Mouse (Mus musculus) heart, adult 9 months (tissue): ENCODE data around the gene Pgf.

ENCODE experiments used
- DNase-seq, 2 experiments: peaks; one replicate each; pipeline ENCODE4 v3.0.0; 2022; ENCODE audit warnings: low spot score in 2 of 2

Gene Pgf

DNA sequence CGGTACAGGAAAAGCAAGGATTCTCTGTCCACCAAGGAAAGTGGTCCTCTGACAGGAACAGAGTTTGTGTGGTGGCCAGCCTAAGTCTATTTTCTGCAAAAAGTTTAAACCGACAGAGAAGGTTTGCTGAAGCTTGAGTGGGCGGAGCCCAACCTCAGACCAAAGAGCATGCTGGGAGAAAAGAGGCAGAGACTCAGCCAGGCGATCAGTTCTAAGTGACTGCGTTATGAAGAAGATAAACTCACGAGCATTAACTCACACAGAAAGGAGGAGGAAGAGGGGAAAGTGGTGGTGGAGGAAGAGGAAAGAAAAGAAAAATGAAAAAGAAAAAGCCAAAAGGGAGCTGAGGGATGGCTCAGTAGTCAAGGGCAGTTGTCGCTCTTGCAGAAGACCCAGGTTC is 12.7 kb upstream of the Pgf start:
- DNase-seq = no peak

DNA sequence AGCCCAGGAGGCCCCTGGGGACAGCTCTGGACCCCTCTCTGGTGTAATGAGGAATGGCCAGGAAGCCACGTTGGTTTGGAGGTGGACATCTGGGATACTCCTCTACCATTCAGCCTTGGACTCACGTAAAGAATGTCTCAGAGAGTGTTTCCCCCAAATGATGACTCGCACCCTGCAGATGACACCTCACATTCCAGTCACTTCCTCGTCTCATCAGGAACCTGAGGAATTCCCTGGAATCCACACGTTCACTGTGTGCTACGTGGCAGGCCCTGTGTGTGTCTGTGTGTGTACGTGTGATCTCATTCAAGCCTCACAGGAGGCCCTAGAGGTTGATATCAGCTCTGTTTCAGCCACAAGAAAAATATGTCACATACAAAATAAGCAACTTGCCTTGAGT is 8.8 kb upstream of the Pgf start:
- no peak for DNase-seq

DNA sequence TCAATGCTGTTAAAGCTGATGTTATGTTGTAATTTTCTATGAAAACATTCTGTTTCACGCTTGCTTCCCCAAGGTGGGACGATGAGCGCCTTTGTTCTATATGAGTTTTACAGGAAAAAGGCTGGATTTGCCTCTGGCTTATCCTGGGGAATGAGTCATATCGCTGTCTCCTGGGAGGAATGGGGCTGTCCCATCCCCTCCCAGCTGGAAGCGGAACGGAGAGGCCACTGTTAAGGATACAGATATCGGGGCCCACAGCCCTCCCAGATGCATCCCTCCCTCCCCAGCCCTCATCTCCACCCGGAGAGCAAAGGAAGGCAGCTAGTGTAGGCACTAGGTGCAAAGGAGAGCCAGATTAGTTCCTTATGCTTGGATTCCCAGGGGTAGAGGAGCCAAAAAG is 8.2 kb upstream of the Pgf start:
- peak; percentile 71 to 74 for DNase-seq

DNA sequence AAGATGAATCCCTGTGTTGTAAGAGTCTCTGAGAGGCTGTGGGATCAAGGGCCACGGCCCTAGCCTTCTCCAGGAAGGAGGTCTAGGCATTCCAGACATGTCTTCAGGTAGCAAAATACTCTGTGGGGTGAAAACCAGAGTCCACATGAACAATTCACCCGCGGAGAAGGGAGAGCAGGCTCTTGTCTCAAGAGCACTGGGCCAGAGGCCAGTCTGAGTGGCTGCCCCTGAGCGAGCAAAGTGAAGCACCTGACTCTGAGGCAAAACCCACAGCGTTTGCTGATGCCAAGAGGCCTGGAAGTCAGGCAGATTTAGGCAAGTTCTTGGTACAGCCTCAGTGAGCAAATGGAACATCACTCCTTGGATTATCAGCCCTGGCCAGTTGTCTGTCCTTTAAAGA is 6.5 kb upstream of the Pgf start:
- no peak for DNase-seq

DNA sequence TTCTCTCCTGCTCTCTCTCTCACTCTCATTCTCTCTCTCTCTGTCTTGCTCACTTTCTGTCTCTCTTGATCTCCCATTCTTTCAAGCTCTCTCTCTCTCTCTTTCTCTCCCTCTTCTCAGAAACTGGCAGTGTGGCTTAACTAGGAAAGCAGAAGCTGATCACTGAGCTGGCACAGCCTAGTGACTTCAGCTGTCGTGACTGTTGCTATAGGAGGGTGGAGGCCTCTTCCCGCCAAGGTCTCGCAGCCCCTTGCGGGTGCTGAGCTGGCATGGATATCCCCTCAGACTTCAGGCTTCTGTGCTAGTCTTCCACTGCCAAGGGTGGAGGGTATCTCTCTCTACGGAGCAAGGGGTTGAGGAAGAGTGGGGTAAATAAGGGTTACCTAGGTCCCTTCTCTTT is 5.3 kb upstream of the Pgf start:
- no peak for DNase-seq

DNA sequence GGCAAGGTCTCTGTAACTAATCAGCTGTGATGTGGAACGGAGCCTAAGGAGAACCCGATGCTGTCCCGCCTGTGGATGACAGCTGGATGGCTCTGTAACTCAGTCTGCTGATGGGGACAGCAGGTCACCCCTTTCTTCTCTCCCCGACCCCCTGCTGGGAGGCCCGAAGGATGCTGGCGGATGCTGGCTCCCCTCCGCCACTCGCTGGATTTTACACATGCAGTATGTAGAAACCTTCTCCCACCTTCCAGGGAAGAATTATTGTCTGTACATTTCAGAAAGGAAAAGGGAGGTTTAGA is 4.7 kb upstream of the Pgf start:
- no peak for DNase-seq

DNA sequence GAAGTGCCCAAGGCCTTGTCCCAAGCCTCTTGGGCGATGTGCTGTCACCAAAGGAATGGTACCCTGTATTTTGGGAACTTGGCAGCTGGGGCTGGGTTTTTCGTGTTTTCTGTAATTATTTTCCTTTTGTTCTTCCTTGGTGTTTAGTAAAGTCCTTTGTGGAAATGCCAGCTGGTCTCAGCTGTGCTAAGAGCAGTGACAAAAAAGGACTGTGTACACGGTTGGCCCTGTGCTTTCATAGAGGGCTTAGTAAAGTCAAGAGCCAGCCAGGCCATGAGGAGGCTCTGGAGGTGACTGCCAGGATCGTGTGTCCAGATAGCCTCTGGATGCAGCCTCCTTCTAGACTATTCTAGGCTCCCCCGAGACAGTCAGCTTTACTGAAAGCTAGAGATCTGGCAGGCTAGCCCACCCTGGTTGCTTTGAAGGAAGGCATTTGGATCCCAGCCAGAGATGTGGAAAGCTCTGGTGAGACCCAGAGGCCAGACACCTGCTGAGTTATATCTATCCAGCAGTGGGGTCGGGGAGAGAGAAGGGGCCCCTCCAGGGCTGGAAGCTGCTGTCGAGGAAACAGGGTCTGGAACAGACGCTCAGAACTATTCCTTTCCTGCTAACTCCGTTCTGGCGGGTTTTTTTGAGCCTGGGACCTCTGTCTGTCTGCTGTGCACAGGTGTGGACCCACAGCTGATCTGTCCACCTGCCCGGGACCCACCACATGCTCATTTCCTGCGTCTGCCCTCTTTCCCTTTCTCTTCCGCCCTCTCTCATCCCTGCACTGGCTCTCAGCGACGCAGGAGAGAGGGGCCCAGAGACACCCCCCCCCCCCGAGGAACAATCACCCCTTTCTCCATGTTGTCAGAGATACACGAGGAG is 4.1 kb upstream of the Pgf start:
- DNase-seq = no peak

DNA sequence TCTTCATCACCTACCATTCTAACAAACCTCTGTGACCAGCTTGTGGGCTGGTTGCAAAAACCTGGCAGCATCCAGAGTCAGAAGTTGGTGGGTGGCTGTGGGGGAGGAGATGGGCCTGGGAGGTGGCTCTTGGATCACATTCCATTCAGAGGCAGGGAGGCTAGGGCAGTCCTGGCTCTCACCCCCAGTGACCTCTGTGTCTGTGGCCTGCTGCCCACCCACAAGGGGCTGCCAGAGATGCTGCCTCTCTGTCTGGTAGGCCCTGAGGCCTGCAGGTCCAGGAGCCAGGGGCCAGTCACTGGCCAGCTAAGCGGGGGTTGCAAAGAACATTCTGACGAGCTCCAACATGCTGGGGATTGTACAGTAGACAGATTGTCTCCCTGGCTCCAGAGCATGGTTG is 704 bp upstream of the Pgf start:
- no peak for DNase-seq

DNA sequence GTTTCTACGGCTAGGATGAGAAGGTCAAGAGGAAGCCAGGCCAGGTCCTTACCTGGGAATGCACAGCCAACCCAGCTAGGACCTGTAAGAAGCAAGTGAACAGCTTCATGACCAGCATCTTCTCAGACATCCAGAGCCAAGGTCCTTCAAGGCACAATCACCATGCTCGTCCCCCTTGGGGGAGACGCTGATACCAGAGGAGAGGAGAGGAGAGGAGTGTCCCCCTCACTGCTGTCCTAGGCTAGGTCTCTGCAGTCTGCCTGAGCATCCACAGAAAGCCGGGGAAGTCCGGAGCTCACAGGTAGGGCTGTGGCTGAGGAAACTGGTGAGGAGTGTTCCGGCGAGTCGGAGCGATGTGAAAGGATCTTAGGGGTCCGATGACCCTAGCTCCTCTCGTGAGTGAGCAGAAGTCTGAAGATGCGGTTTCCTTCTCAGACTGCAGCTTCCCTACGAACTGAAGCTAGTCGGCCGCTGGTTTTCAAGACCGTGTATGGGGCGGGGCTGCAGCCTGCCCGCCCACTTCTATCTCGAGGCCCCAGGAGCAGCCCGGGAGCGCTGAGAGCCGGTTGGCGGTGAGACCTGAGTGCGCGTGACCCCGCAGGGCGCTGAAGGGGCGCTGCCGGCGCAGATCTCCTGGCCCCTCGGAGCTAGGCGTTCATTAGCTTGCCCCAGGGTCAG is 605 bp downstream of the Pgf start:
- peak; percentile 65 to 69 for DNase-seq

DNA sequence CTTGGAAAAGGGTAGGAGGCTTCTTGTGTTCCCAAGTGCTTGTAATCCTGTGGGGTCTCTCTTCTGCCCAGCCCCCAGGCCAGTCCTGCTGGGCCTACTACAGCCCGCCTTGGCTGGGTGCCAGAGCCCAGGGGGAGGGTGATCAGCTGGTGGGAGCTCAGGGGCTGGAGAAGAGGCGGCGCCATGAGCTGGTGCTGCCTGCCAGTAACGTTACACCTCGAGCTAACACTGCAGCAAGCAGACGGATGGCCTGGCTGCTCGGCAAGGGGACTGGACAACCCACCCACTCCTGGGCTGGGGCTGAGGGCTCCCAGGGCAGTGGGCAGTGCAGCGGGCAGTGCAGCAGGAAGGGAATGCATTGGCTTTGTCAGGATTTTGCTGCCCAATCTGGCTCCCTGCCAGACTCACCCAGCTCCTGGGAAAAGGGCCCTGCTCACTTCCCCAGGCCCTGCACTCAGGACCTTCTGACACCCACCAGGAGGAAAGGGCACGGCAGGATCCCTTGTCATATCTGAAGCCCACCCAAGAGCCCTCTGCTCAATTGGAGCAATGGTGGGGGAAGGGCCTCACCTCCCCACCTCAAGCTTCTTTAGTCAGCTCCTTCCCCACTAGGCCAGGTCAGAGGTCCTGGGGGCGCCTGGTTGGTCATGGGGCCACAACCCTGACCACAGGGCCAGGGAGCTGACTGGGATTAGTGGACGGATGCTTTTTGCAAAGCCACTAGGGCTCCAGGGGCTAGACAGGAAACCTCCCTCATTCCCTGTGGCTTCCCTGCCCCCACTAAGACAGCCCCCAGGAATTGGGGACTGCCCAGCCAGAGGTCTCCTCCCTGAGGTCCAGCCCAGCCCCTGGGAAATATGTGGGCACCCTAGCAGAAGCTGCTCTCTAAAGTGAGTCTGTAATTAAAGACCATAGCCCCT is 1.4 kb downstream of the Pgf start:
- peak in 1 of 2 experiments; percentile 41 for DNase-seq

DNA sequence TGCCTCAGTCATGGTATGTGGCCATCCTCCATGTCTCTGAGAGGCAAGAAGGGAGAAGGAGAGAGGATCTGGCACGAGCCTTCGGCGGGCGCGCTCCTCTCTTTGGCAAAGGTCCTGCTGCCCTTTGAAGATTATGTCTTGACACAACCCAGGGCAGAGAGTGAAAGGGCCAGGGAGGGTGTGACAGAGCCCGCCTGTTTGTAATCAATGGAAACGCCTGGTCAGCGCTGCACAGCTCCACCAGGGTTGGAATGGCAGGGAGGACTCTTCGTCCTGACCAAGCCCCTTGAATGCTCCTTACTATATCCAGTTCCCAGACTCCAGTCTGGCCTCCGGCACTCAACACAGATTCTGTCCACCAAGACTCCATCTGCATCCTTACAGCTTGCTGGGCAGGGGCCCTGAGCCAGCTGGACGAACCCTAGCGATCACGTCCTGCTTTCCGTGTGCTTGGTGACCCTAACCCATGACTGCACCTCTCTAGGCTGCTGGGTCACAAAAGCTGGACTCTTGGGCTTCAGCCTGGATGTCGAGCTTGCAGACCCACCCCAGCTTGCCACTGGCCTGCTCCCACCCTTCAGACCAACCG is 2.4 kb downstream of the Pgf start:
- no peak for DNase-seq

DNA sequence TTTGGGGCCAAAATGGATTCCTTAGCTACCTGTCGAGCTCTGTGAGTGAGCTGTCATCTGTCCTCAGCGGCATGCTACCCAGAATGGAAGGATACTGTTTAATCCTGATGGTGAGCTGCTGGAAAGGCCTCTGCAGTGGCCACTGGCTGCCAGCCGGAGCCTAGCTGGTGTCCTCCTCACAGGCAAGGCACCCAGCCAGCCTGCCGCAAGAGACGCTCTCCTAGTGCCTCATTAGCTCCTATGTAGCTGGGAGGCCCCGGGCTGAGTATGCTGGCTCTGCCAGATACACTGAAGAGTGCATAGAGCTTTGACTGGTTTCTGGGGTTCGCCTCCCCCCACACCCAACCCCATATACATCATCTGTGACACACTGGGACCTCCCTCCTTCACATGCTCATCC is 3.6 kb downstream of the Pgf start:
- no peak for DNase-seq

DNA sequence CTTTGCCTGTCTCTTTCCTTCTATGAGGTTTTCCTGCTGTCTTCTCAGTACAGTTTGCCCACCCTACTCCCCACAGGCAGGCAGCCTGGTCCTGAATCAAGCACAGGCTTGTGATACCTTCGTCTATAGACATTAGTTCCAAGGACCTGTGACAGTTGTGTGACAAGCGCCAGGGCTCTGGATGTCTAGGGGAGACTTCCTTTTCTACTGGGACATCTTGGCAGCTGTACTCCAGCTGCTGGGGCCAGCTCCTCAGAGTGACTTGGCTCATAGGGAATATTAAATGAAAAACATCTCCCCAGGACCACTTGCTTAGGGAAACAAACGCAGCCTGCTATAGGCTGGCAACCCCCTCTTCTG is 6.7 kb downstream of the Pgf start:
- DNase-seq = no peak

DNA sequence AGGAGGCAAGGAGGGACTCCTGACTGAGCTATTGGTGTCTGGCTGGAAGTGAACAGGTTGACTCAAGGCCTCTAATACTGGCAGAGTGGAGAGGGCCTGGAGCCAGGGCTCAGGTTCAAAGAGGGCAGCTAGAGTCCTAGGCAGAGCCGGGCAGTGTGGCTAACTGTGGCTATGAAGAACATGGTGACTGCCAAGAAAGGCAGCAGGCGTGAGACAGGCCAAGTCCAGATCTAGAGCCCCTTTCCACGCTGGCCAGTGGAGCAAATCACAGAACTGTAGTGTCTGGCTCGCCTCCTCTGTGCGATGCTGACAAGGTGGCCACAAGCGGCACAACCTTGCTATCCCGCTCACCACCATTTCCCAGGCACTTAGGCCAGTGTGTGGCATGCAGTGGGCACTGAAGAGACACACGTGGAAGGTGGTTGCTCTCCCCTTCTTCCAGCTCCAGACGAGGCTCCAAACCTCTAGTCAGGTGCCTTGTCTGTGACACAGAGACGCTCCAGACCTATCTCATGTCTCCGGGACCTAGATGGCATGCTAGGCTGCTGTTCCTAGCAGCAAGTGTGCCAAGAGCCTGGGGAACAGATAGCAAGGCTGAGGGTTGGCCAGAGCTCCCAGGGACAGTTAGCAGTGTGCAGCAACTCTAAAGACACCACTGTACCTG is 7.2 kb downstream of the Pgf start:
- peak in 1 of 2 experiments; percentile 58 for DNase-seq

DNA sequence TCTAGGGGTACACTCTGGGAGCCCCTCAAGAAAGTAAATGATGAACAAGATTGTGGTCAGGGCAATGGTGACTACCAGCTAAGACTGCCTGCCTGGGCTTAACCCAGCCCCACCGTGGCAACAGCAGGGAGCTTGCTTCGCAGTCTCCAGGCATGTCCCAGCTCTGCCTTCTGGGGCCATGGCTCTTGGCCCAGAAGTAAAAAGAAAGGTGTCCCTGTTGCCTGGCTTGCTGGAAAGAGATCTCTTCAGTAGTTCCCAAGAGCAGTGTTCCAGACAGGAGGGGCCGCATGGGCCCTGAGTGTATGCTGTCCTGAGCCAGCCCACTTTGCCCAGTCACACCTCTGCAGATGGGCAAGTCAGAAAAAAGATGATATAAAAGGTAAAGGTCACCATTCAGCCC is 7.7 kb downstream of the Pgf start:
- DNase-seq = no peak

DNA sequence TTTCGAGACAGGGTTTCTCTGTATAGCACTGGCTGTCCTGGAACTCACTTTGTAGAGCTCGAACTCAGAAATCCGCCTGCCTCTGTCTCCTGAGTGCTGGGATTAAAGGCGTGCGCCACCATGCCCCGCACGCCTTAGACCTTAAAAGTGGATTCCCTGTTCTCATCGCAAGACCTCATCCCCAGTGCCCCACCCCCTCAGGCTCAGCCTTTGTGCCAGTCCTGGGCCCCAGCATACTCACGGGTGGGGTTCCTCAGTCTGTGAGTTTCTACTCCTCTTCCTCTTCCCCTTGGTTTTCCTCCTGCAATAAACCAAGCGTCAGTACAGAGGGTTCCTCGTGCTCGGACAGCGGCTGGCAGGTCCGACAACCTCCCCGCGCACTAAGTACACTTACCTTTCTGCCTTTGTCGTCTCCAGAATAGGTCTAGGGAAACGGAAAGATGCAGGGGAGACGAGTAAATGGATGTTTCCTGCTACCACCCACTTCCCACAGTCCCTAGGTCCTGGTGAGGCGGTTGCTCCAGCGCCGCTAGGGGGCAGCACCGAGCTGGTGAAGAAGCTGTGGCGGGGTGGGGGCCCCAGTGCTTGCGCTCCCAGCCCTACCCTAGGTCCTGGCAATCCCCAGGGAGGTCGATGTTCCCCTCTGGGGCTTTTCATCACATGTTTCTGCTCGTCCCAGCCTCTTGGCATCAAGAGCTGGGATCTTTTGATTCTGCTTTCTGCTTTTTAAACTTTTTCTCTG is 8.3 kb downstream of the Pgf start:
- DNase-seq = peak; percentile 75 to 79

DNA sequence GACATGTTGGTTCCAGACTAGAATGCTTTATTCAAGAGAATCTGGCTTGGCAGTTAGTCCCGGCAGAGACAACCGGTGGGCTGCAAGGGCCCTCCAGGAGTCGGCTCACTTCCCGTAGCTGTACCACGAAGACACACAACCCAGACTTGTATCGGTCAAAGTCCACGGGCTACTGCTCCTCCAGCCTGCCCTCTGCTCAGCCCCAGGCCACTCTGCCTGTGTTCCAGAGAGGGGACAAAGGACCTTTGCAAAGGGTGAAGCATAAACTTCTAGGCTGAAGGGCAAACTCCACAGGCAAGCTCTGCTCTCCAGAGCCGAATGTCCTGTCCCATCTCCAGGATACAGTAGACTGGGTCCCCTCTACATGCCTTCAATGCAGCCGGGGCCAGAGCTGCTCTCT is 11.0 kb downstream of the Pgf start:
- no peak for DNase-seq

DNA sequence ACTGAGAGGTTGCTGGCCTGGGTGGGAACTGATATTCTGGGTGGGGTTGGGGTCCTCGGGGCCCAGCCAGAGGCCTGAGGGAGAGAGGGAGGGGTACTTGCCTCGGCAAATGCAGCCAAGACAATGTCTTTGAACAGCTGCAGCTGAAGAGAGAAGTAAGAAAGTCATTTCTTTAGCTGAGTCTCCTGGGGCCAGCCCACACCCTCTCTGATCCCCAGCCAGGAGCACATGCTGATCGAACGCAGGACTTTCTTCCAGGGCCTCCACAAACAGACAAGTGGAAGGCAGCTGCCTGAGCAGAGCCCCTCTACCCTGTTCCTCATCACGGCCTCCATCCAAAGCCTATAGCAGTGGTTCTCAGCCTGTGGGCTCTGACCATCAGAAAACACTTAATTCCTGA is 12.6 kb downstream of the Pgf start:
- peak in 1 of 2 experiments; percentile 74 for DNase-seq

DNA sequence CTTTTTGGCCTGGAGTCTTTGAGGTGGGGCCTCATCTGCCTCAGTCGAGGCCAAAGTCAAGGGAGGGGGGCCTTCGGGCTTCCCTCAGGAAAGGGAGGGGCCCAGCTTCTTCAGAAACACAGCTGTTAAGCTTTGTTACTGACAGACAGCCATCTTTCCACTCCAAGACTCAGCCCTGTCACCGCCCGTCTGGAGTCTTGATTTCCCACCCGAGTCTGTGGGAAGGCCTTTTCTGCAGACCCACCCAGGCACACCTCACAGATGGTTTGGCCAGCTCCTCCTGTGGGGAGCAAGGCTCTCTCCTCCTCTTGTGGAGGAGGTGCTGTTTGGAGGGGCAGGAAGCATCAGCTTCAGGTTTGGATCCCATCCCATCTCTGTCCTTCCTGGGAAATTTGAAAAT is 18.0 kb downstream of the Pgf start:
- DNase-seq = peak; percentile 80 to 82

DNA sequence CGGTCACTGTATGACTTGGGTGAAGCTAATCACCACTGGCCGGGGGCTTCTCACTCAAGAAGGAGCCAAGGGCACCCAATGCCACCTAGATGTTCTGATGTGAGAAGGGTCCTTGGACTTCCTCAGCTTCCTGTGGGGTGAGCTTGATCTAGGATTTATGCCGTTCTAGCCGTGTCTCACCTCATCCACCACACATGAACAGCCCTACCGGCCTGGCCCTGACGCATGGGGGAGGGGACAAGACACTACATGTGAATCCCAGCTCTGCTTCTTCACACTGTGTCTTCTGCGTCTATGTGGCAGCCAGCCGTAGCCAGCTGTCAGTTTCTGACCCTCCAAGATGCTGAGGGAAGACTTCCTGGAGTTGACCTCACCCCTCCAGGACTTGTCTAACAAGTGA is 18.8 kb downstream of the Pgf start:
- peak in 1 of 2 experiments; percentile 40 for DNase-seq
